ENCODE assay signal across 8 mouse cellular contexts in genomic region chr2:24181683-24182331, GRCm38 (mm10). TPM values are rescaled to one million over a fixed set of nuclear protein-coding genes. Genes with fewer than 3 reads are reported as not detected.
DNase-seq lines count a peak whose midpoint lies in the region; ATAC-seq lines count a peak whose summit lies in the region.
"Not testable (repeated sequence)": the region's sequence is repeated elsewhere in the genome, so short reads cannot be mapped to it uniquely, and the experiment has no call there.

No protein-coding gene starts in this region.

- peak; percentile 66 for DNase-seq in ZHBTc4 (ENCODE audit: low read depth, low spot score)
- DNase-seq in frontal cortex, postnatal 10 days (ENCODE audit: low spot score in 2 of 2) = peak; percentile 8 to 37
- DNase-seq in hindbrain, embryonic 10.5 days (ENCODE audit: low spot score) = peak; percentile 52
- peak; percentile 57 to 67 for DNase-seq in kidney, postnatal 4 days
- peak; percentile 8 to 16 for DNase-seq in right cerebral cortex, postnatal 36 days (ENCODE audit: low spot score in 2 of 2)

- H3K4me1 ChIP-seq in hindbrain, embryonic 10.5 days (replicated peaks); limb, embryonic 15.5 days; midbrain, embryonic 12.5 days: not testable (repeated sequence)

- peak overlapping the region; percentile 27; the same call in 1 of the 2 replicates for H3K4me3 ChIP-seq in hindbrain, embryonic 10.5 days
- peak overlapping the region; percentile 11 for H3K4me3 ChIP-seq in limb, embryonic 15.5 days
- peak overlapping the region; percentile 4; the same call in 1 of the 2 replicates for H3K4me3 ChIP-seq in midbrain, embryonic 12.5 days

- H3K27me3 ChIP-seq in hindbrain, embryonic 10.5 days (ENCODE audit: insufficient read depth, poor library complexity, severe bottlenecking); limb, embryonic 15.5 days; midbrain, embryonic 12.5 days: not testable (repeated sequence)

- not testable (repeated sequence) for H3K9me3 ChIP-seq in hindbrain, embryonic 10.5 days; limb, embryonic 15.5 days; midbrain, embryonic 12.5 days

- ATAC-seq in common myeloid progenitor, adult 5-6 weeks (replicated peaks; ENCODE audit: low read depth, poor library complexity, severe bottlenecking) = peak; percentile 93
- ATAC-seq in limb, embryonic 15.5 days (ENCODE audit: insufficient number of reproducible peaks, low FRiP score, low TSS enrichment, low read depth) = peak; percentile 76; the same call in 1 of the 2 replicates
- ATAC-seq in midbrain, embryonic 12.5 days (ENCODE audit: low FRiP score, low read depth) = peak; percentile 85

- 22% methylated on average over 14 of the region's 14 CpGs for WGBS in hindbrain, embryonic 10.5 days
- WGBS in limb, embryonic 15.5 days = 7% methylated on average over 14 of the region's 14 CpGs
- 15% methylated on average over 14 of the region's 14 CpGs for WGBS in midbrain, embryonic 12.5 days

- H3K9ac ChIP-seq in limb, embryonic 15.5 days; midbrain, embryonic 12.5 days (replicated peaks): not testable (repeated sequence)

- H3K27ac ChIP-seq in hindbrain, embryonic 10.5 days; limb, embryonic 15.5 days; midbrain, embryonic 12.5 days (replicated peaks): not testable (repeated sequence)

- H3K36me3 ChIP-seq in hindbrain, embryonic 10.5 days; limb, embryonic 15.5 days; midbrain, embryonic 12.5 days: not testable (repeated sequence)

- H3K4me2 ChIP-seq in limb, embryonic 15.5 days = peak overlapping the region; percentile 36
- peak overlapping the region; percentile 22 for H3K4me2 ChIP-seq in midbrain, embryonic 12.5 days (replicated peaks)

RNA-seq across cellular contexts. Expression of gene Il1f9, which starts 4.5 kb away (rescaled TPM):
- total RNA-seq in common myeloid progenitor, adult 5-6 weeks (2017) = 0.24 and 0.50 TPM in 2 replicates
- polyA plus RNA-seq in hindbrain, embryonic 10.5 days (2016; fragmentation: Nextera tagmentation; extraction: Ambion mirVana) = not detected in 2 replicates
- 6.3 and 9.1 TPM in 2 replicates for polyA plus RNA-seq in limb, embryonic 15.5 days (2015; fragmentation: Nextera tagmentation; extraction: Ambion mirVana)
- polyA plus RNA-seq in midbrain, embryonic 12.5 days (2016; fragmentation: Nextera tagmentation; extraction: Ambion mirVana) = not detected in 2 replicates

RNA-seq across cellular contexts. Expression of gene Il1f8, which starts 28.8 kb away (rescaled TPM):
- not detected in 2 replicates for total RNA-seq in common myeloid progenitor, adult 5-6 weeks (2017)
- polyA plus RNA-seq in hindbrain, embryonic 10.5 days (2016; fragmentation: Nextera tagmentation; extraction: Ambion mirVana) = not detected in 2 replicates
- polyA plus RNA-seq in limb, embryonic 15.5 days (2015; fragmentation: Nextera tagmentation; extraction: Ambion mirVana) = 0.92 and 2.7 TPM in 2 replicates
- not detected in 2 replicates for polyA plus RNA-seq in midbrain, embryonic 12.5 days (2016; fragmentation: Nextera tagmentation; extraction: Ambion mirVana)

RNA-seq across cellular contexts. Expression of gene Il1f6, which starts 33.4 kb away (rescaled TPM):
- not detected in 2 replicates for total RNA-seq in common myeloid progenitor, adult 5-6 weeks (2017)
- not detected in 2 replicates for polyA plus RNA-seq in hindbrain, embryonic 10.5 days (2016; fragmentation: Nextera tagmentation; extraction: Ambion mirVana)
- 2.5 and 4.3 TPM in 2 replicates for polyA plus RNA-seq in limb, embryonic 15.5 days (2015; fragmentation: Nextera tagmentation; extraction: Ambion mirVana)
- not detected in 2 replicates for polyA plus RNA-seq in midbrain, embryonic 12.5 days (2016; fragmentation: Nextera tagmentation; extraction: Ambion mirVana)

Comparison
In these comparisons a context has a peak if more than half of its experiments do, and no peak if none do; other contexts are left out.
1. DNase-seq: peak in every context shown above with its lines; median percentile 66 in ZHBTc4; 62 in kidney, postnatal 4 days; 52 in hindbrain, embryonic 10.5 days; 22 in frontal cortex, postnatal 10 days; 12 in right cerebral cortex, postnatal 36 days.